Mouse (Mus musculus) left cerebral cortex, adult 8-10 months (tissue): ENCODE measurements around the gene Flrt1. TPM values are rescaled to one million over a fixed set of nuclear protein-coding genes. Genes with fewer than 3 reads are reported as not detected.

Experiments
- total RNA-seq, 4 experiments: library from RNA; stranded (reverse); gene quantifications; 2 replicates each; pipeline ENCODE4 v1.2.4; 2022

Flrt1 gene
- total RNA-seq, 4 experiments from 2014 or later, result 35.6 to 42.2 (median 39.1) TPM

Other genes with a start within 250 kb of the Flrt1 start
- gene Ccdc88b, start 247.5 kb downstream of the Flrt1 start, total RNA-seq, result 1 to 10 TPM; 4.6 to 6.3 (median 5.8) TPM
- 10 to 100 TPM; 35.0 to 55.2 (median 44.9) TPM for gene Trmt112, start 196.0 kb downstream of the Flrt1 start, total RNA-seq
- gene Prdx5, start 195.6 kb downstream of the Flrt1 start, total RNA-seq, result 100 to 1,000 TPM; 294 to 374 (median 338) TPM
- gene Esrra, start 183.9 kb downstream of the Flrt1 start, total RNA-seq, result 10 to 100 TPM; 60.5 to 66.0 (median 63.4) TPM
- 10 to 100 TPM; 15.5 to 18.5 (median 16.6) TPM for gene Catsperz, start 180.3 kb downstream of the Flrt1 start, total RNA-seq
- 10 to 100 TPM; 25.0 to 31.5 (median 25.7) TPM for gene Kcnk4, start 171.2 kb downstream of the Flrt1 start, total RNA-seq
- gene Bad, start 163.9 kb downstream of the Flrt1 start, total RNA-seq, result 10 to 100 TPM; 34.6 to 44.9 (median 37.6) TPM
- gene Gpr137, start 163.2 kb downstream of the Flrt1 start, total RNA-seq, result 100 to 1,000 TPM; 101 to 106 (median 104) TPM
- gene Ppp1r14b, start 130.8 kb downstream of the Flrt1 start, total RNA-seq, result 10 to 100 TPM; 56.6 to 72.1 (median 59.0) TPM
- gene Plcb3, start 129.3 kb downstream of the Flrt1 start, total RNA-seq, result 10 to 100 TPM; 13.8 to 18.2 (median 14.5) TPM
- gene Fkbp2, start 125.2 kb downstream of the Flrt1 start, total RNA-seq, result 100 to 1,000 TPM in 2 of 4 experiments, 10 to 100 TPM in 2; 79.1 to 129 (median 98.4) TPM
- 100 to 1,000 TPM in 3 of 4 experiments, 10 to 100 TPM in 1; 98.9 to 107 (median 104) TPM for gene Vegfb, start 118.1 kb downstream of the Flrt1 start, total RNA-seq
- 10 to 100 TPM; 27.0 to 32.6 (median 29.7) TPM for gene Dnajc4, start 113.2 kb downstream of the Flrt1 start, total RNA-seq
- 10 to 100 TPM; 13.8 to 17.0 (median 16.2) TPM for gene Nudt22, start 109.6 kb downstream of the Flrt1 start, total RNA-seq
- gene Trpt1, start 109.6 kb downstream of the Flrt1 start, total RNA-seq, result 10 to 100 TPM; 20.2 to 25.3 (median 21.3) TPM
- gene Fermt3, start 86.3 kb downstream of the Flrt1 start, total RNA-seq, result 10 to 100 TPM in 1 of 4 experiments, 1 to 10 TPM in 3; 4.1 to 11.5 (median 7.1) TPM
- gene Stip1, start 65.8 kb downstream of the Flrt1 start, total RNA-seq, result 100 to 1,000 TPM; 160 to 199 (median 183) TPM
- 10 to 100 TPM; 16.7 to 19.7 (median 18.0) TPM for gene Macrod1, start 48.9 kb downstream of the Flrt1 start, total RNA-seq
- 100 to 1,000 TPM; 267 to 296 (median 278) TPM for gene Otub1, start 100.6 kb upstream of the Flrt1 start, total RNA-seq
- gene Cox8a, start 111.9 kb upstream of the Flrt1 start, total RNA-seq, result 1,000 to 10,000 TPM; 1,021 to 1,102 (median 1,060) TPM
- gene Naa40, start 135.5 kb upstream of the Flrt1 start, total RNA-seq, result 10 to 100 TPM; 30.6 to 39.2 (median 32.3) TPM
- 10 to 100 TPM; 15.5 to 17.6 (median 15.6) TPM for gene Rcor2, start 161.6 kb upstream of the Flrt1 start, total RNA-seq
- gene Mark2, start 236.1 kb upstream of the Flrt1 start, total RNA-seq, result 100 to 1,000 TPM; 126 to 144 (median 137) TPM